Mouse (Mus musculus) embryo, embryonic 10.5 days (tissue): Measurements from ENCODE around the gene Usp50.
A peak's percentile ranks its signal among the peaks of the same experiment; 100 is the strongest.

Experiments used
- DNase-seq: peaks from one replicate; pipeline ENCODE4 v3.0.0-alpha.2; 2015; ENCODE audit warnings: low spot score

The Usp50 gene

GRCm38 (mm10) chr2:126783370-126783769 is at the start of gene Usp50:
Gene Usp50, minus strand, starts transcription at chr2:126783470.
- no peak for DNase-seq

- DNase-seq = no peak
These were observed 34.1 kb upstream of the Usp50 start for GRCm38 (mm10) chr2:126817414-126817813.

GRCm38 (mm10) chr2:126816644-126817347 is 33.5 kb upstream of the Usp50 start:
- no peak for DNase-seq

- DNase-seq = no peak
These were observed 32.6 kb upstream of the Usp50 start for GRCm38 (mm10) chr2:126815822-126816221.

- no peak for DNase-seq
These were observed 18.7 kb upstream of the Usp50 start for GRCm38 (mm10) chr2:126801980-126802379.

GRCm38 (mm10) chr2:126798455-126798854 is 15.2 kb upstream of the Usp50 start:
- no peak for DNase-seq

- no peak for DNase-seq
These were observed 12.4 kb upstream of the Usp50 start for GRCm38 (mm10) chr2:126795708-126796107.

- no peak for DNase-seq
These were observed 9.3 kb upstream of the Usp50 start for GRCm38 (mm10) chr2:126792611-126793010.

GRCm38 (mm10) chr2:126787721-126788342 is 4.6 kb upstream of the Usp50 start:
- peak; percentile 26 for DNase-seq

- peak; percentile 32 for DNase-seq
These were observed 837 bp downstream of the Usp50 start for GRCm38 (mm10) chr2:126782433-126782832.

GRCm38 (mm10) chr2:126781478-126781877 is 1.8 kb downstream of the Usp50 start:
- DNase-seq = no peak

GRCm38 (mm10) chr2:126780286-126780685 is 3.0 kb downstream of the Usp50 start:
- DNase-seq = no peak

- DNase-seq = no peak
These were observed 4.5 kb downstream of the Usp50 start for GRCm38 (mm10) chr2:126778806-126779205.

GRCm38 (mm10) chr2:126776416-126776815 is 6.9 kb downstream of the Usp50 start:
- DNase-seq = no peak

GRCm38 (mm10) chr2:126775951-126776350 is 7.3 kb downstream of the Usp50 start:
- DNase-seq = no peak

GRCm38 (mm10) chr2:126772217-126772616 is 11.1 kb downstream of the Usp50 start:
- DNase-seq = no peak

GRCm38 (mm10) chr2:126769431-126770181 is 13.7 kb downstream of the Usp50 start:
- DNase-seq = no peak

GRCm38 (mm10) chr2:126768194-126768593 is 15.1 kb downstream of the Usp50 start:
- DNase-seq = no peak

- DNase-seq = no peak
These were observed 15.7 kb downstream of the Usp50 start for GRCm38 (mm10) chr2:126767599-126767998.

GRCm38 (mm10) chr2:126765867-126766582 is 17.2 kb downstream of the Usp50 start:
- peak; percentile 3 for DNase-seq

GRCm38 (mm10) chr2:126759351-126759750 is 23.9 kb downstream of the Usp50 start:
- no peak for DNase-seq

- no peak for DNase-seq
These were observed 27.6 kb downstream of the Usp50 start for GRCm38 (mm10) chr2:126755664-126756063.
